Mouse (Mus musculus): ENCODE results near the gene Nr4a1. TPM values are rescaled to one million over a fixed set of nuclear protein-coding genes. Genes with fewer than 3 reads are reported as not detected.

Nr4a1 gene
- total RNA-seq, 2 experiments from 2014 or later: 95.8 to 589 TPM

DNA sequence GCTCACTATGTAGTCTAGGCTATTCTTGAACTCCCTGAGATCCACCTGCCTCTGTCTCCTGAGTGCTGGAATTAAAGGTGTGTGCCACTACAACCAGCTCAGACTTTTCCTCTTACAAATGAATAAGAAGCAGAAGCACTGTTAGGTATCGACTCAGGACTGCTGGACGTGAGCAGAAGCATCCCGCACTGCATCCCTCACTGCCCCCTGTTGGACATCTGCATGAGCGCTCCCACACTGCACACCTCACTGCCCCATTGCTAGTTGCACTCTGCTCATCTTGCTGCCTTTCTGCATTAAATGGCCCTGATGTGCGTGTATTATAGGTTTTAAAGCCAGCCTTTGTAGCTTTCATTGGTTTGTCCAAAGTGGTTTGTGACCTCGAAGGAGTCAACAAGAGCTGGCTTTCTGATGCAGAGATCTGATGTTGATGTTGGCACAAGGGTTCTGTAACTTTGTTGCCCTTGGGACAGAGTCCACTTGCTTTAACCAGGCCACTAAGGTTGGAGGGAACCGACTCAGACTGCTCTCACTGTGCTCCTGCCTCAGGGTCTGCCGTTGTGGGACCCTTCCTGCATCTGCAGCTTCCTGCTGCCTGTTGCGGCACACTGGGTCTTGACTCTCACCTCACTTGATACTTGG, 32.2 kb downstream of the Nr4a1 start:
- peak; percentile 62 for DNase-seq

DNA sequence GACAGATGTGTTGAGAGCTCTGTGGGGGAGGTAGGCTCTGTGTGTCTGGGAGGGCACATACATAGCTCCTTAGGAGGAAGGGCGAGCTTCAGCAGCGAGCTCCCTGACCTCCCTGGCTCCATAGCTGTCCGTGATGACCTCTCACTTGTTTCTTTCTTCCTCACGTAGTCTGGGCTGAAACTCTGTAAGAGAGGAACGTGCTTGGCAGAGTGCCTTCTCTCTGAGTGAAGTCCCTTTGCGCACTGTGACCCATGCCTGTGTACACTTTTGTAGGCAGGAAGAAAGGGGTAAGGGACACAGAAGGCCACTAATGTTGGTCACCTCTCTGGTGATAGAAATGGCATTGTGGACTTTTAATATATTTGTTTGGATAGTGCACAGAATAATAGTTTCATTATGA, 33.3 kb downstream of the Nr4a1 start:
- peak; percentile 44 for DNase-seq

DNA sequence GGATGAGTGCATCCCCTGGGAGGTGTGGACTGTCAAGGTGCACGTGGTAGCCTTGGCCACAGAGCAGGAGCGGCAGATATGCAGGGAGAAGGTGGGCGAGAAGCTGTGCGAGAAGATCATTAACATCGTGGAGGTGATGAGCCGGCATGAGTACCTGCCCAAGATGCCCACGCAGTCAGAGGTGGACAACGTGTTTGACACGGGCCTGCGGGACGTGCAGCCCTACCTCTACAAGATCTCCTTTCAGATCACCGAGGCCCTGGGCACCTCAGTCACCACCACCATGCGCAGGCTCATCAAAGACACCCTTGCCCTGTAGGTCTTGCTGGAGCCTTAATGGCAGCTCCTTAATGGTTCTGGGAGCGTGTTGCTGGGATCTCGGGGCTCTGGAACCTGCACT, 36.3 kb downstream of the Nr4a1 start:
- no peak for DNase-seq

DNA sequence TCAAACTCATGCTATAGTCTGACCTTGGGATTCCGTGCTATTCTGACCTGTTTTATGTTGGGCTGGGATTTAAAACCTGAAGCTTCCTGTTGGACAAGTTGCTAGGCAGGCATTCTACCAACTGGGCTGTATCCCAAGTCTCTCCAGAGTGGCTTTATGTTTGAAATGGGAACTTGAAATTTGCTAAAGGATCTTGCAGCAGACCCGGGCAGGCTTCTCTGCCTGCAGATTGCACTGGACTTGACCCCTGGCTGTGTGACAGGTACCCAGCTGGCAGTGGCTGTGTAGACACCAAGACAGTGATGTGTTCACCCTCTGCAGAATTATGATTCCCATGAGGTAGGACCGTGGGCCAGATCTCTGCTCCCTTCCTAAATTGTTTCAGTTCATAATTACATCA, 37.9 kb downstream of the Nr4a1 start:
- peak; percentile 72 for DNase-seq

DNA sequence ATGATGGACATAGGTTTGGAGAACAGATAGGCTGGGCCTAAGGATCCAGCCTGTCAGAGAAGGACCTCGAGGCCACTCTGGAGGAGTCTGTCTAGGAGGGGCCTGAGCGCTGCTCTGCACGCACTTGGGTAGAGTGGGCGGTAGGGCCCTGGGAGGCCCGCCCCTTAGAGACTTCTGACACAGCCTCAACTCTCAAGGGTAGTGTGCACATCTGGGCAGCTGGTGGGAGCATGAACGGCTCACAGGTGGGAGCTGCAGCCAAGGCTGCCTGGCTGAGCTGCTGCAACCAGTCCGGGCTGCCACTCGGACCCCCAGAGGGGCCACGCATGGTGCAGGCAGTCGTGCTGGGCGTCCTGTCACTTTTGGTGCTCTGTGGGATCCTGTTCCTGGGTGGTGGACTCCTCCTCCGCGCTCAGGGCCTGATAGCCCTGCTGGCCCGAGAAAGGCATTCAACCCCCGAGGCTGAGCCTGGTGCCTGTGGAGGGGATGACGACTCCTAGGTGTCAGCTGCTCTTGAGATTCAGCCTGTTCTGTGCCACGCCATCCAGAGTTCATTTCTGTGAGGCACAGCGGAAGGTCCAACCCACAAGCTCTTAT, 39.1 kb downstream of the Nr4a1 start, which contains the start of gene 6030408B16Rik:
6030408B16Rik (plus strand) TSS at position 188 of the 597 bp plus-strand sequence.
- peak; percentile 15 for DNase-seq

DNA sequence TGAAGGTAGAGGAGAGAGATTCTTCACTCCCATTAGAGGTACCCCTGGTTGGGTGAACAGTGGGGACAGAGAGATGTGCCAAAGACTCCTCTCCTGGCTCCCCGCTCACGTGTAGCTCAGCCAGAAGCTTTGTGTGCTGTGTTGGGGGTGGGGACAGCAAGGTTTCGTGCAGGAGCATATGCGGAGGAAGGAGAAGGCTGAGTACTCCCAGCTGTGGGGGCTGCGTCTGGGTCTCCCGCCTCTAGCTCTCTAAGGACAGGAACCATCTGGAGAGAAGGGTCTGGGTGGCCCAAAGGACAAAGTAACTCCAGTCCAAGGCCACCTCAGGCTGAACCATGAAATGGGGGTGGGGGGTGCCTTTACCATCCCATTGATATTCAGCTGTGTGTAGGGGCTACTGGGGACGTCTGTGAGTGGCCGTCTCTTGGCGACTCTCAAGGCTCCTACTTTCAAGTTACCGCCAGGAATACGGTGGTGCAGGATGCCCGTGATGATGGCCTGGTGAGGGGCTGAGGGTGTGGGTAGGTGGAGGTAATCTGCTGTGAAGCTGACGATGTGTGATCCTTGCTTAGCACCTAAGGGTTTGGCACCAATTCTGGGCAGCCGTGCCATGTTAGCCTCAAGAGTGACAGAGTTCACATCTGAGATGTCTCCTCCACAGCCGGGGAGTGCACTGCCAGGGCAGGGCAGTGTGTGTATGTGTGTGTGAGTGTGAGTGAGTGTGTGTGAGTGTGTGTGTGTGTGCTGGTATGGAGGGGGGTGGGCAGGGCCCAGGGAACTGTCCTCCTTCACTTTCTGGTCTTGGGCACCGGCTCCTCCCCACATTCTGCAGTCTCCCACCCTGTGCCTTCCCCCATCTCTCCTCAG, 40.2 kb downstream of the Nr4a1 start:
- no peak for DNase-seq

DNA sequence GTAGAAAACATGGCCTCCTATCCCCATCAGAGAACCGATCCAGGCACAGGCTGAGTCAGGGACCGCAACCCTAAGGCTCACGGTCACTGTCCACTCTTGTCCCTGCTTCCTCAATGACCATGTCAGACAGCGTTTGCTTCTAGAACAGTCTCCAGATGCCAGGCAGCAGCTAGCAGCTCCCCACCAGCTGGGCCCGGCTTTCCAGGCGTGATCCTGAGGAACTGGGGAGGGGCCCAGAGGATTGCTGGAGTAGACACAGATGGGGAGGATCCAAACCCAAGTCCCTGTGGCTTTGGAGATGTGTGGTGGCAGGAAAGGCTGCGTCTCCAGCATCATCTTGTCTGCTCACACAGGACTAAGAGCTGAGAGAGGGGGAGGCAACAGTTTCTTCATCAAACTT, 41.0 kb downstream of the Nr4a1 start:
- no peak for DNase-seq

DNA sequence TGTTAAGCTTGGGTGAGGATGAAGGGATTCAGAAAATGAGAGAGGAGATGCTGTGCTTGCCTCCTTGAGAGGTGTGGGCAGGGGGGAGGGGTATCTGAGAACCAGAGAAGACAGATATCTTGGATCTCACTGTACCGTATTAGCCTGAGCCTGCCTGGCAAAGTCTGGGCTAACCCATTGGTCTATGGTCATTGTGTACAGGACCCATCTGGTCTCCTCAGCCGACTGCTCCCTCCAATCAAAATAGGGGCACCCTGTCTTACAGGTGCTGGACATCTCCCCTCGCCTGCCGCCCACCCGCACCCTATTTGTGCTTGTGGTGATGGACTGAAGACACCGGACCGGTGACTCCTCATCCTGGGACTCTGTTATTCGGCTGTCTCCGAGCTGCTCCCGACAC, 41.5 kb downstream of the Nr4a1 start:
- DNase-seq: no peak

DNA sequence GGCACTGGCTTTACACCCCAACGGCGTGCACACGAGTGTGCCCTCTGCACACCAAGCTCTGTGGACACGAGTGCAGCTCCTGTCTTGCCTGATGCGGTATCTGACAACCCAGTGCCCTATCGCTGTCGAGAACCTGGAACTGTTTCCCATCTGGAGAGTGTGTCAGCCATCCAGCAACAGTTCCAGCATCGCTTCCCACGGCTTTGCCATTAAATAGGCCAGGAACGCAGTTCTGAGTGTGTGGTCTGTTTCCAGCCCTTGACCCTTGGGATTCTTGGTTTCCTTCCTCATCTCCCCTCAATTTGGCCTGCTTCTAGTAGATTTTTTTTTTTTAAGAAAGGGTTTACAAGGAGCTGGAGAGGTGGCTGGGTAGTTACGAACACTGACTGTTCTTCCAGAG, 42.0 kb downstream of the Nr4a1 start:
- no peak for DNase-seq

DNA sequence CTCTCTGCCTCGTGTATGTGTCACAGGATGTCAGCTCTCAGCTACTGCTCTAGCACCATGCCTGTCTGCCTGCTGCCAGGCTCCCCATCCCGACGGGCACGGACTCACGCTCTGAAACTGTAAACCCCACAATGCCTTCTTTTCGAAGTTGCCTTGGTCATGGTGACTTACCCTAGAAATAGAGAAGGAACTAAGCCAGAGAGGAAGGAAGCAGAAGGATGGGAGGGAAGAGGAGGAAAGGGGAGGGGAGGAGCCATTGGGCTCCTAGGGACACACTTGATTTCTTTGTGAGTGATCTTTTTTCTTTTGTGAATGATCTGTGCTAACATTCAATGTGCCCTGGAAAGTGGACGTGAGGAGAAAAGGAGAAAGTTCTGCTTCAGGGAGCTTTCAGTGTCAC, 43.9 kb downstream of the Nr4a1 start:
- DNase-seq: no peak

DNA sequence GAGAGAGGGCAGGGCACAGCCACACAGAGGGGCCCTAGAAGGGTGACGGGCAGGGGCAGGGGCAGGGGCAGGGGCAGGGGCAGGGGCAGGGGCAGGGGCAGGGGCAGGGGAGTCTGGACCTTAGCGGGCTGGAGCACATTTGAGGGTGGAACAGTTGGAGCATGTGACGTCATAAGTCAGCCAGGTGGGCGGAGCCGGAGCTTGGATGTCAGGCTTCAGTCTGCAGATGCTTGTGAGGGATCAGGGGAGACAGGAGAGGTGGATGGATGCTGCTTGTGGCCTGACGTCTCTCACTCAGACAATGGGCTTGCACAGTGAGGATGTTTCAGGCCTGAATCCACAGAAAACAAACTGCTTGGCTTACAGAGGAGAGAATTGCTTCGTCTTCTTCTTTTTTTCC, 44.5 kb downstream of the Nr4a1 start:
- no peak for DNase-seq

DNA sequence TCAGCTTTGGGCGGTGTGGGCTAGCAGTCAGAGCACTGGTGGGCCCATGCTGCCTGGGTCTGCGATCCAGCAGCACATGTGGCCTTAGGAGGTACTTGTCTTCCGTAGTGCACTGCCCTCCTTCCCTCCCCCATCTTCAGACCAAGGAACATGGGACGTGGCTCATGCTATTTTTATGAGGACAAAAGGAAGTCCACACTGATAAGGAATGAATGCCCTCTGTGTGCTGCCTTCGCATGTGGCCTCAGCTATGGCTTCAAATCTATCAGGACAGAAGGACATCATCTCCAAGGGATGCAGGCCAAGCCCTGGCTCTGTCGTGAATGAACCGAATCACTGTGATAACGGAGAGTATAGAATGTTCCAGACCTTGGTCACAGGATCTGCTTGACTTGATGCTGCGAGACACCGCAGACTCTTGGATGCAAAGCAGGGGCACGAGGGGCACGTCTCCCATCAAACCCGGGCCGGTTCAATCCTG, 45.5 kb downstream of the Nr4a1 start:
- DNase-seq: no peak

DNA sequence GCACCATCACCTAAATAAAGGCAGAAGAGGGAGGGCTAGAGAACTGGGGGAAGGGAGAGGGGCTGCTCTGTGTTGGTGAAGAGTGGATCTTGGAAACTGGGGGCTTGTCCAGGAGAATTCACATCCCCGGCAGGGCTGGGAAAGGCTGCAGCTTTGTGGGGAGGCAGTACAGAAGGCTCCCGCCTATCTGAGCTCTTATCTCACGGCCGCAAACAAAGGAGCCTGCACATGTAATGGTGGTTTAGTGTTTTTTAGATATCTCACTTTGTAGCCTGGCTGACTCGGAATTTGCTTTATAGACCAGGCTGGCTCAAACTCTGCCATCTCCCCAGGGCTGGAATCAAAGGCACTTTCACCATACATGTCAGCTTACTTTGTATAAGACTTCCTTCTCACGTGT, 46.1 kb downstream of the Nr4a1 start:
- DNase-seq: no peak

DNA sequence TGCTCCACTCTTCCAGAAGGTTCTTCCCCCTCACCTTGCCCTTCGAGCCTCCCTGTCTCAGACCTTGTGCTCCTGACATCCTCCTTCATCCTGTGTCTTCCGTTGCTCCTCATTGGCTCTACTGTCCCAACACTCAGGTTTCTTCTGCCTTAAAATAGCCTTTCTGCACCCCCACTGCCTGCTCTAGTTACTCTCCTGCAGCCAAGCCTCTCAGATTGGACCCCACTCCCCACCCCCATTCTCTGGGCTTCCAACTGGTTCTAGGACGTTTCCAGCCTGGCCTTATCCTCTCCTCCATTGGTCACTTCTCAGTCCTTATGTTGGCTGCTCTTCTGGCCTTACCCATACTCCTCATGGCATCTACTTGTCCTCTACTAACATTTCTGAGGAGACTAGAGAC, 48.1 kb downstream of the Nr4a1 start:
- no peak for DNase-seq

DNA sequence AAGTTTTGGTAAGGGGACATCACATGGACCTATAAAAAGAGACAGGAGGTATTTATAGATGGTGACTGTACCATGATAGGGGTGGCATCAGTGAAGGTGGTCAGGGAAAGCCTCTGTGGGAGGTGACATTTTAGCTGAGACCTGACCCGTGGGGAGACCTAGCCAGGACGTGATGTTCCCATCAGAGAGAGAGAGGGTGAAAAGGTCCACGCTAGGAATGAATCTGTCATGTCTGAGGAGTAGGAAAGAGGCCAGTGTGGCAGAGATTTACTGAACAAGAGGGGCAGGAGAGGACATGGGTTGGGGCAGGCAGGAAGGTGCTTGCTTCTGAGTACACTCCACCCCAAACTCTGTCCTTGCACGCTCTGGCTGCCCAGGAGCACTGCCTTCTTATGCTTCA, 49.8 kb downstream of the Nr4a1 start:
- DNase-seq: no peak

DNA sequence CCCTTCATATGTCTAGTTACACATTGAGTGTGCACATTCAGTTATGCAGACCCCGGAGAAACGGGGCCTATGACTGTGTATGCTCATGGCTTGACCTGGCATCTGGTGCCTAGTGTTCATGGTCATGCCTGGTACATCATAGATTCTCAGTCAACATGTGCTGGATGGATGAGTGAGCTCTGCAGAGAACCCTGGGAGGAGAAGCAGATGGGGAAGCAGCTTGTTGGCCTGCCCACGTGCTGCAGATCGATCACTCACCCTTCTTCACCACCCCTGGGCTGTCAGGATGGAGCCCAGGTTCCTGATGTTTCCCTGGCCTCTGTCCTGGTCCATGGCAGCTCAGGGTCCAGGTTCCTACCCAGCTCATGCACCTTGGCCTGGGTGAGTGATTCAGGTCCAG, 52.4 kb downstream of the Nr4a1 start:
- DNase-seq: no peak

DNA sequence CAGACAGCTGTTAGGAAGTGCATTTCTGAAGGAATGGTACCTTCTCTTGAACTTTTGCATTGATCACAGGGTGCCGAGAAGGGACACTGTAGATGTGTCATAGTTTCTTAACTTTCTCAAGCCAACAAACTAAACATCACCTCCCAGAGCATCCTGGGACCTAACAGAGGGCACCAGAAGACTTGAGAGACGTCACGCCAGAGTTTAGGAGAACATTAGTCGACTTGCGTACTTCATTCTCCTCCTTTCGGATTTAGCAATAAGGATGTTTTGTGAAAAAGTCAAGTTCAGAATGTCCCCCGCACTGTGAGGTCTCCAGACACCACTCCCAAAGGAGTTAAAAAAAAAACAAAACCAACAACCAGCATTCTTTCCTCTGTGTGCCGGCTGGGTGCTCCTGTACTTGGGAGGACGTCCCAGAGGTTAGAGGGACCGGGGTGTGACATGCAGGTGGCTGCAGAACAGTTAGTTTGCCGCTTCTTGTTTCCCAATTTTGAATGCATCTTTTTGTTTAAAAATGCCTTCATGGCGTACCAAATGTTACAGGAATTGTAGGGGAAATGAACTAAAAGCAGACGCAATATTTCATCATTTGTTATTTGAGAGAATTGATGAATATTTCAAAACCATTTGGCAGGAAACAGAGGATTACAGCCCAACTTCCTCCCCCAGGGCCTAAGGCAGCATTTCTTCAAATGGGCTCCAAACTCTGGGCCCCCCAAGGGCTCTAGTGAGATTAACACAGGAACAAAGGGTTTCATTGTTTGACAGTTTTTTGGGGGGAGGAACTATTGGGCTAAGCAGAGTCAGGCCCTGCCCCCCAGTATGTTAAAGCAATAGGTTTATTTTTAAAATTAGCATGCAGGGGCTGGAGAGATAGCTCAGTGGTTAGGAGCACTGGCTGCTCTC, 54.6 kb downstream of the Nr4a1 start:
- no peak for DNase-seq

DNA sequence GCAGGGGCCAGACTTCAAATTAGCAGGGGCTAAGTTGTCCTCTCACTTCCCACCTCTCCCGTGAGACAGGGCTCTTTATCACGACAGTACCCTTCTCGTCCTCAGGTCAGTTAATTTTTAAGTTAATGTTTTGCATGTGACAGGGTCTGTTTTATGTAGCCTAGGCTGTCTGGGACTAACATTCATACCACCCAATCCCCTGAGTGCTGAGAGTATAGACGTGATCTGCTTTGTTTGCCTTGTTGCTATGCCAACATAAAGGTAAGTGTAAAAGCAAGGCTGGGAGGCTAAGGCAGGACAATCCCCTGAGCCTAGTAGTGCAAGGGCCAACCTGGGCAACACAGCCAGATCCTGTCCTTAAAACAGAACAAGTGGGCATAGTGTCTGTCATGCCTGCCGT, 55.4 kb downstream of the Nr4a1 start:
- no peak for DNase-seq

DNA sequence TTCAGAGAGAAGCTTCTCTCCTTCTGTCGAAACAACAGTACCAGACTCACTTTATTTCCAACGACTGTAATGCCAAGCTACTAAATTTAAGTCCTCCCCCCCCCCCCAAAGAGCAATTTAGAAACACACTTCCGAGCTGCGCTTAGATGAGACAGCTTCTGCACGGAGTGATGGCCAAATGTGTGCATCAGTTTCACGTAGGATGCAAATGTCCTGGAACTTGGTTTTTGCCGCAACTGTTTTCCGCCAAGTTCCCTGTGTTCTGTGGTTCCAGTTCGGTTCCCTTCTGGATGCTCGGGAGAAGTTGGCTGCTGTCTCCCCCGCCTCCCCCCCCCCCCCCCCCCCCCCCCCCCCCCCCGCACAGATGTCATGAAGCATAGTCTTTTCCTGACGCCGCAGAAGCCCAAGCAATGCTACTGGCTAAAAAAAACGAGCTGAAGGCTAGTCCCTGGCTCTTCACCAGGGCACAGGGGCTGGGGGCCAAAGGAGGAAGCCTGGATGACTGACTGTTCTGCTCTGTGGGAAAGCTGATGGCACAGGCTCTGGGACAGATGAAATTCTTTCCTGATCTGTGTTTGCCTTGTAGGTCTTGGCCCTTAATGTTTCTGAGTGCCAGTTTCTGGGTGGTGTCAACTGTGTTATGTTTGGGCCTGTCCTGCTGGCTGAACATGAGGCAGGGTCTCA, 57.2 kb downstream of the Nr4a1 start:
- DNase-seq: no peak

DNA sequence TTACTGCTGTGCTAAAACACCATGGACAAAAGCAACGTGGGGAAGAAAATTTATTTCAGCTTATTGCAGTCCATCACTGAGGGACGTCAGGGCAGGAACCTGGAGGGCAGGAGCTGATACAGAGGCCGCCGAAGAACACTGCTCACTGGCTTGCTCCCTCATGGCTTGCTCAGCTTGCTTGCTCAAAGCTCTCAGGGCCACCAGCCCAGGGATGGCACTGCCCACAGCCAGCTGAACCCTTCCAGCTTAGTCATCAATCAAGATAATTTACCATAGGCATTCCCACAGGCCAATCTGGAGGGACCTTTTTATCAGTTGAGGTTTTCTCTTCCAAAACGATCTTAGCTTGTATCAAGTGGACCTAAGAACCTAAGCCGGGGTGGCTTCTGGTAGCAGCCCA, 57.9 kb downstream of the Nr4a1 start:
- no peak for DNase-seq

DNA sequence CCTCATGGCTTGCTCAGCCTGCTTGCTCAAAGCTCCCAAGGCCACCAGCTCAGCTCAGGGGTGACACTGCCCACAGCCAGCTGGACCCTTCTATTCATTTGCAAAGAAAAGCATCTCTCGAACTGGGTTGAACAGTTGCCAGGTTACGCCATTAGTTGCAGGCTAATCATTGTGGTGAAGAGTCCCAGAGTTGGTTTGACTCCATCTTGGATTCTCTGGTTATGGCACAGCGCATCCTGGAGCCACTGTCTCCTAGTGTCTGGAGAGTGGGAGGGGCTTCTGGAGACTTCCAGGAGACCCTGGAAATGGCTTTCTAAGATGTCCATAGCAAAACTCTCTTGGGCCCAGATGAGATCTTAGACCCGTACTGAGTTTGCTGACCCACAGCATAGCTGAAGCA, 61.3 kb downstream of the Nr4a1 start:
- DNase-seq: no peak

DNA sequence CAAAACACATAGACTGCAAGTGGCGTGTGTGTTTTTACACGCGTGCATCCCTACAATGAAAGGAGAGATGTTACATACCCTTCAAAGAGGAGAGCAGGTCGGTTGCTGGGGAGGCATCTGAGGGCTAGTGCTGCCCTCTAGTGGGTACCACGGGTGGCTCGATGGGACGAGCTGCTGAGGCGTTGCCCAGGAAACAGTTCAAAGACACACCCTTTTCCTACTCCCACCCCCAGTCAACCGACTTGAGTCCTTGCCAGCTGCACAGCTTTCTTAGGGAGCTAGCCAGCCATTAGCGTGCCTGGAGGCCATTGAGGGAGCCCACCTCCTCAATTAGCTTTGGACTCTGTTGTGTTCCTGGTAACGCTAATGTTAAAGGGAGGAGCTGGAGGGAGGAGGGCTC, 61.8 kb downstream of the Nr4a1 start:
- peak; percentile 93 for DNase-seq

Data from adrenal gland, postnatal 10 days (tissue).